Mouse (Mus musculus) liver, postnatal 0 days (tissue): ENCODE results near the gene Gatad1.

Experiments used
- CTCF ChIP-seq: sonication (generic); IDR thresholded peaks from 2 replicates; pipeline ENCODE4 v1.5.1; 2016; ENCODE audit warnings: antibody characterized with exemption, low read depth
- EP300 ChIP-seq: IDR thresholded peaks from 2 replicates; pipeline ENCODE4 v1.6.1; 2016; ENCODE audit warnings: antibody characterized with exemption, low read depth, mild to moderate bottlenecking

GRCm38 (mm10) chr5:3666585-3666984, 9.6 kb upstream of the Gatad1 start:
- TF ChIP-seq CTCF (no peak), EP300 (no peak)
